Mouse (Mus musculus) stomach, postnatal 0 days (tissue): ENCODE measurements around the gene Zfp566. TPM values are rescaled to one million over a fixed set of nuclear protein-coding genes. Genes with fewer than 3 reads are reported as not detected.

Experiments
- ATAC-seq: fragments of 200-750 bp; cut with Nextera tagmentation; 2 replicates; pipeline ENCODE4 v1.8.0; 2017; ENCODE audit not compliant: low FRiP score, low TSS enrichment
- DNase-seq: peaks from one replicate; pipeline ENCODE4 v3.0.0-alpha.2; 2016; ENCODE audit warnings: low spot score
- H3K27ac ChIP-seq: fragments of 300-500 bp; sonication (generic); replicated peaks from 2 replicates; pipeline ENCODE4 v1.5.1; 2014; ENCODE audit warnings: mild to moderate bottlenecking, control low read depth
- H3K27me3 ChIP-seq: fragments of 300-500 bp; sonication (generic); 2 replicates; pipeline ENCODE4 v1.6.1; 2014; ENCODE audit warnings: low read length; ENCODE audit not compliant: control insufficient read depth, insufficient read depth
- H3K36me3 ChIP-seq: fragments of 300-500 bp; sonication (generic); 2 replicates; pipeline ENCODE4 v1.6.1; 2014; ENCODE audit warnings: low read length, mixed read lengths; ENCODE audit not compliant: control insufficient read depth, insufficient read depth
- H3K4me1 ChIP-seq: fragments of 300-500 bp; sonication (generic); replicated peaks from 2 replicates; pipeline ENCODE4 v1.6.1; 2014; ENCODE audit warnings: antibody characterized with exemption; ENCODE audit not compliant: control insufficient read depth, insufficient read depth
- H3K4me2 ChIP-seq: fragments of 300-500 bp; sonication (generic); replicated peaks from 2 replicates; pipeline ENCODE4 v1.6.1; 2014; ENCODE audit warnings: low read depth, mild to moderate bottlenecking, control low read depth, moderate library complexity
- H3K4me3 ChIP-seq: fragments of 300-500 bp; sonication (generic); 2 replicates; pipeline ENCODE4 v1.5.1; 2014; ENCODE audit warnings: low read depth, low read length, control low read depth
- H3K9ac ChIP-seq: fragments of 300-500 bp; sonication (generic); 2 replicates; pipeline ENCODE4 v1.6.1; 2014; ENCODE audit warnings: mild to moderate bottlenecking, low read length, control low read depth, mixed read lengths
- H3K9me3 ChIP-seq: fragments of 300-500 bp; sonication (generic); 2 replicates; pipeline ENCODE4 v1.6.1; 2016; ENCODE audit warnings: low read length; ENCODE audit not compliant: control insufficient read depth
- CTCF ChIP-seq: IDR thresholded peaks from 2 replicates; pipeline ENCODE4 v1.5.1; 2016; ENCODE audit warnings: antibody characterized with exemption, low read depth, mild to moderate bottlenecking, moderate library complexity
- EP300 ChIP-seq: optimal IDR thresholded peaks from 2 replicates; pipeline ENCODE3; 2016; ENCODE audit warnings: antibody characterized with exemption
- WGBS: fragments of 180-500 bp; shearing (Covaris S2); extraction: QIAGEN DNeasy Blood & Tissue Kit; methylation state at CpG from one replicate; pipeline ENCODE4 v1.1.7; 2014; 5-methylcytosine and 5-hydroxymethylcytosine counted together
- microRNA-seq: library from miRNA; unstranded; fragments of <30 nt; microRNA quantifications from one replicate; pipeline ENCODE4, GENCODE M21; 2016
- polyA plus RNA-seq: library from polyadenylated mRNA; unstranded; fragments of >200 nt; fragmentation: Nextera tagmentation; extraction: Ambion mirVana; gene quantifications from 2 replicates; pipeline ENCODE4 v1.2.1, GENCODE M21; 2015

The Zfp566 gene
- polyA plus RNA-seq, 1 experiment from 2014 or later, result 3.8 TPM

DNA sequence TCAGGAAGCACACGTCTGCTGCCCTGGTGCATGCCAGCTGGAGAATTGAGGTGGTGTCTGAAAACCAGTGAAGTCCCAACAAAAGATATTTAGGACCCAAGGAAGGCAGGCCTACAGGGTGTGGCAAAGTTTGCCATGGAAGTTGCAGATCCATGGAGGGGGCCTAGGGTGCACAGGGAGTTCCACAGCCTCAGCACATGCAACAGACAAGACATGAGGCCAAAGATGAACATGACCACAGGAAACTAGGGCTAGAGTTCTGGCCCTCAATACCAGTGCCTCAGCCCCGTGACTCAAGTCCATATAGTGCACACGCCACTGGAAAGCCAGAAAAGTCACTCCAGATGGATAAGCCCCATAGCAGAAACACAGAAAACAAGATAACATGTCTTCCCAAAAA, 61.8 kb downstream of the Zfp566 start:
- no peak for ATAC-seq
- no peak overlapping the region for H3K9ac ChIP-seq
- H3K4me3 ChIP-seq, result no peak overlapping the region
- H3K36me3 ChIP-seq, result peaks cover 7% of the 10 kb centered on the region; the same call in 1 of the 2 replicates
- H3K27ac ChIP-seq, result no peak overlapping the region
- H3K9me3 ChIP-seq, result no peaks in the 10 kb centered on the region
- TF ChIP-seq EP300, result no peak
- no peak for TF ChIP-seq CTCF
- 96% methylated on average over 3 of the region's 3 CpGs for WGBS
- no peak for DNase-seq
- H3K4me2 ChIP-seq, result no peak overlapping the region
- no peaks in the 10 kb centered on the region for H3K27me3 ChIP-seq
- H3K4me1 ChIP-seq, result no peaks in the 10 kb centered on the region

Small RNA genes within 50 kb of the gene (microRNA-seq; reads per million reads assigned to microRNA genes)
- gene Gm23368, result not detected

Other genes starting within 250 kb of the Zfp566 start
- 1.1 and 1.2 TPM in 2 replicates for gene Zfp940, start 236.9 kb downstream of the Zfp566 start, polyA plus RNA-seq
- gene Zfp420, start 230.5 kb downstream of the Zfp566 start, polyA plus RNA-seq, result 2.0 and 2.4 TPM in 2 replicates
- gene Zfp27, start 184.0 kb downstream of the Zfp566 start, polyA plus RNA-seq, result 2.9 and 3.4 TPM in 2 replicates
- 2.2 and 2.3 TPM in 2 replicates for gene Zfp383, start 182.3 kb downstream of the Zfp566 start, polyA plus RNA-seq
- 2.8 and 3.1 TPM in 2 replicates for gene Zfp74, start 136.4 kb downstream of the Zfp566 start, polyA plus RNA-seq
- 3.7 and 5.3 TPM in 2 replicates for gene Zfp568, start 106.6 kb downstream of the Zfp566 start, polyA plus RNA-seq
- 1.6 and 1.8 TPM in 2 replicates for gene Zfp14, start 39.1 kb downstream of the Zfp566 start, polyA plus RNA-seq
- 1.9 and 2.1 TPM in 2 replicates for gene Zfp82, start 17.6 kb downstream of the Zfp566 start, polyA plus RNA-seq
- gene Gm26920, start 117 bp downstream of the Zfp566 start, polyA plus RNA-seq, result 0.36 and 0.38 TPM in 2 replicates
- gene Zfp260, start 4.2 kb upstream of the Zfp566 start, polyA plus RNA-seq, result 44.6 and 44.8 TPM in 2 replicates
- 2.4 and 3.0 TPM in 2 replicates for gene Zfp382, start 31.4 kb upstream of the Zfp566 start, polyA plus RNA-seq
- 4.2 and 5.4 TPM in 2 replicates for gene Zfp146, start 79.2 kb upstream of the Zfp566 start, polyA plus RNA-seq
- 38.8 and 40.7 TPM in 2 replicates for gene Cox7a1, start 93.6 kb upstream of the Zfp566 start, polyA plus RNA-seq
- 94.5 and 96.8 TPM in 2 replicates for gene Capns1, start 108.3 kb upstream of the Zfp566 start, polyA plus RNA-seq
- gene Polr2i, start 141.4 kb upstream of the Zfp566 start, polyA plus RNA-seq, result 98.2 and 106 TPM in 2 replicates
- 149 and 153 TPM in 2 replicates for gene Tbcb, start 141.7 kb upstream of the Zfp566 start, polyA plus RNA-seq
- gene Ovol3, start 145.2 kb upstream of the Zfp566 start, polyA plus RNA-seq, result not detected in 2 replicates
- 0.38 and 0.44 TPM in 2 replicates for gene Thap8, start 189.6 kb upstream of the Zfp566 start, polyA plus RNA-seq
- gene Wdr62, start 189.9 kb upstream of the Zfp566 start, polyA plus RNA-seq, result 2.4 TPM in 2 replicates
- 9.6 and 10.2 TPM in 2 replicates for gene Clip3, start 201.2 kb upstream of the Zfp566 start, polyA plus RNA-seq
- gene Alkbh6, start 218.2 kb upstream of the Zfp566 start, polyA plus RNA-seq, result 55.4 and 58.8 TPM in 2 replicates
- 13.5 and 14.2 TPM in 2 replicates for gene Syne4, start 224.3 kb upstream of the Zfp566 start, polyA plus RNA-seq
- gene E130208F15Rik, start 231.2 kb upstream of the Zfp566 start, polyA plus RNA-seq, result not detected in 2 replicates
- 19.1 and 20.2 TPM in 2 replicates for gene Sdhaf1, start 233.4 kb upstream of the Zfp566 start, polyA plus RNA-seq